Mouse (Mus musculus) MEL (cell line): ENCODE measurements around the gene Nelfb. TPM values are rescaled to one million over a fixed set of nuclear protein-coding genes. Genes with fewer than 3 reads are reported as not detected.

Experiments used
- DNase-seq: peaks from one replicate; pipeline ENCODE4 v3.0.0; 2011; ENCODE audit warnings: low read depth, low spot score
- H3K27ac ChIP-seq: 2 replicates; pipeline ENCODE4 v1.5.1; 2012; ENCODE audit warnings: low read depth, mild to moderate bottlenecking, control low read depth, low read length, moderate library complexity; ENCODE audit not compliant: control insufficient read depth
- H3K27me3 ChIP-seq, 2 experiments: fragments of 150-350 bp in 1 of 2; sonication (generic) in 1 of 2; 2 replicates each; pipeline ENCODE4 v1.6.1; 2012; ENCODE audit warnings: low read length in 2 of 2, mild to moderate bottlenecking in 2 of 2, improper control_type of control experiment in 1 of 2, moderate library complexity in 1 of 2; ENCODE audit not compliant: insufficient read depth in 2 of 2, control insufficient read depth in 1 of 2
- H3K36me3 ChIP-seq, 2 experiments: 2 replicates each; pipeline ENCODE4 v1.6.1; 2012 to 2014; ENCODE audit warnings: low read length in 2 of 2, improper control_type of control experiment in 1 of 2, inconsistent platforms in 1 of 2, mild to moderate bottlenecking in 1 of 2; ENCODE audit not compliant: insufficient read depth in 2 of 2, control insufficient read depth in 1 of 2
- H3K4me1 ChIP-seq, 2 experiments: fragments of 150-350 bp in 1 of 2; sonication (generic) in 1 of 2; 2 replicates each; pipeline ENCODE4 v1.6.1; 2012; ENCODE audit warnings: low read length in 2 of 2, improper control_type of control experiment in 1 of 2, mild to moderate bottlenecking in 1 of 2; ENCODE audit not compliant: insufficient read depth in 2 of 2, control insufficient read depth in 1 of 2
- H3K4me3 ChIP-seq, 2 experiments: fragments of 150-350 bp in 1 of 2; sonication (generic) in 1 of 2; 2 replicates each; pipeline ENCODE4 v1.5.1; 2012; ENCODE audit warnings: low read depth in 2 of 2, low read length in 2 of 2, mild to moderate bottlenecking in 2 of 2, moderate library complexity in 2 of 2, control low read depth in 1 of 2, improper control_type of control experiment in 1 of 2; ENCODE audit not compliant: control insufficient read depth in 1 of 2, insufficient read depth in 1 of 2
- H3K79me2 ChIP-seq: 2 replicates; pipeline ENCODE4 v1.6.1; 2012; ENCODE audit warnings: mild to moderate bottlenecking, low read length, moderate library complexity; ENCODE audit not compliant: control insufficient read depth, poor library complexity, insufficient read depth
- H3K9ac ChIP-seq: 2 replicates; pipeline ENCODE4 v1.6.1; 2012; ENCODE audit warnings: low read depth, mild to moderate bottlenecking, control low read depth, low read length, moderate library complexity; ENCODE audit not compliant: control insufficient read depth, poor library complexity, severe bottlenecking
- H3K9me3 ChIP-seq: fragments of 150-350 bp; sonication (generic); replicated peaks from 2 replicates; pipeline ENCODE4 v1.6.1; 2012; ENCODE audit warnings: mild to moderate bottlenecking, low read length, improper control_type of control experiment, moderate library complexity; ENCODE audit not compliant: insufficient read depth
- BHLHE40 ChIP-seq: IDR thresholded peaks from 2 replicates; pipeline ENCODE4 v1.6.1; 2012; ENCODE audit warnings: low read depth, mild to moderate bottlenecking, inconsistent platforms, low read length, improper control_type of control experiment, borderline replicate concordance
- CHD1 ChIP-seq: IDR thresholded peaks from 2 replicates; pipeline ENCODE4 v1.6.1; 2012; ENCODE audit warnings: low read depth, mild to moderate bottlenecking, inconsistent platforms, low read length, improper control_type of control experiment
- CTCF ChIP-seq, 3 experiments: IDR thresholded peaks in 2 of 3; conservative IDR thresholded peaks in 1 of 3; 2 replicates each; pipeline ENCODE4 v1.5.1; 2011 to 2012; ENCODE audit warnings: low read length in 3 of 3, low read depth in 2 of 3, mild to moderate bottlenecking in 2 of 3, improper control_type of control experiment in 1 of 3, inconsistent platforms in 1 of 3, mixed read lengths in 1 of 3, moderate library complexity in 1 of 3; ENCODE audit not compliant: control insufficient read depth in 1 of 3, insufficient read depth in 1 of 3, poor library complexity in 1 of 3, severe bottlenecking in 1 of 3
- E2F4 ChIP-seq: IDR thresholded peaks from 2 replicates; pipeline ENCODE4 v1.6.1; 2011; ENCODE audit warnings: low read depth, low read length, improper control_type of control experiment, borderline replicate concordance
- ELF1 ChIP-seq: IDR thresholded peaks from 2 replicates; pipeline ENCODE4 v1.6.1; 2014; ENCODE audit warnings: low read depth, mild to moderate bottlenecking, inconsistent platforms, low read length, improper control_type of control experiment, moderate library complexity
- EP300 ChIP-seq, 2 experiments: IDR thresholded peaks; 2 replicates each; pipeline ENCODE4 v1.6.1; 2011; ENCODE audit warnings: improper control_type of control experiment in 2 of 2, low read length in 2 of 2, low read depth in 1 of 2, mild to moderate bottlenecking in 1 of 2
- ETS1 ChIP-seq: IDR thresholded peaks from 2 replicates; pipeline ENCODE4 v1.6.1; 2012; ENCODE audit warnings: low read depth, mild to moderate bottlenecking, inconsistent platforms, low read length, improper control_type of control experiment, moderate library complexity
- GABPA ChIP-seq: IDR thresholded peaks from 2 replicates; pipeline ENCODE4 v1.6.1; 2012; ENCODE audit warnings: low read depth, mild to moderate bottlenecking, inconsistent platforms, low read length, improper control_type of control experiment, moderate library complexity
- GATA1 ChIP-seq: IDR thresholded peaks from 2 replicates; pipeline ENCODE4 v1.6.1; 2011; ENCODE audit warnings: low read depth, low read length, improper control_type of control experiment
- JUND ChIP-seq: IDR thresholded peaks from 2 replicates; pipeline ENCODE4 v1.6.1; 2011; ENCODE audit warnings: low read depth, mild to moderate bottlenecking, improper control_type of control experiment, low read length
- KAT2A ChIP-seq: conservative IDR thresholded peaks from 2 replicates; pipeline ENCODE4 v1.6.1; 2012; ENCODE audit warnings: low read depth, low read length, improper control_type of control experiment, inconsistent platforms
- MAFK ChIP-seq: IDR thresholded peaks from 2 replicates; pipeline ENCODE4 v1.6.1; 2011; ENCODE audit warnings: low read depth, mild to moderate bottlenecking, low read length, improper control_type of control experiment, borderline replicate concordance
- MAX ChIP-seq: IDR thresholded peaks from 2 replicates; pipeline ENCODE4 v1.6.1; 2011; ENCODE audit warnings: low read length, improper control_type of control experiment
- MAZ ChIP-seq: IDR thresholded peaks from 2 replicates; pipeline ENCODE4 v1.6.1; 2012; ENCODE audit warnings: low read depth, mild to moderate bottlenecking, inconsistent platforms, low read length, improper control_type of control experiment
- MEF2A ChIP-seq: IDR thresholded peaks from 2 replicates; pipeline ENCODE4 v1.6.1; 2014; ENCODE audit warnings: low read depth, mild to moderate bottlenecking, inconsistent platforms, low read length, improper control_type of control experiment; ENCODE audit not compliant: poor library complexity, insufficient replicate concordance, severe bottlenecking; ENCODE audit errors: extremely low read depth
- MYB ChIP-seq: IDR thresholded peaks from 2 replicates; pipeline ENCODE4 v1.6.1; 2011; ENCODE audit warnings: mild to moderate bottlenecking, low read depth, low read length, improper control_type of control experiment
- MYC ChIP-seq: IDR thresholded peaks from 2 replicates; pipeline ENCODE4 v1.6.1; 2011; ENCODE audit warnings: low read depth, mild to moderate bottlenecking, low read length, improper control_type of control experiment, moderate library complexity
- NELFE ChIP-seq: IDR thresholded peaks from 2 replicates; pipeline ENCODE4 v1.6.1; 2011; ENCODE audit warnings: low read depth, low read length, improper control_type of control experiment
- NRF1 ChIP-seq: IDR thresholded peaks from 2 replicates; pipeline ENCODE4 v1.6.1; 2014; ENCODE audit warnings: low read depth, mild to moderate bottlenecking, inconsistent platforms, low read length, improper control_type of control experiment, moderate library complexity; ENCODE audit not compliant: poor library complexity, insufficient read depth, severe bottlenecking
- POLR2A ChIP-seq, 2 experiments: IDR thresholded peaks; 2 replicates each; pipeline ENCODE4 v1.6.1; 2011 to 2012; ENCODE audit warnings: low read length in 2 of 2, mild to moderate bottlenecking in 2 of 2, control low read depth in 1 of 2, improper control_type of control experiment in 1 of 2, low read depth in 1 of 2, moderate library complexity in 1 of 2; ENCODE audit not compliant: control insufficient read depth in 1 of 2, insufficient read depth in 1 of 2, poor library complexity in 1 of 2
- POLR2AphosphoS2 ChIP-seq: IDR thresholded peaks from 2 replicates; pipeline ENCODE4 v1.6.1; 2011; ENCODE audit warnings: low read length, improper control_type of control experiment
- POLR2AphosphoS5 ChIP-seq: IDR thresholded peaks from 2 replicates; pipeline ENCODE4 v1.6.1; 2012; ENCODE audit warnings: low read depth, borderline replicate concordance, mild to moderate bottlenecking, inconsistent platforms, low read length, moderate library complexity, mixed read lengths
- RAD21 ChIP-seq: IDR thresholded peaks from 2 replicates; pipeline ENCODE4 v1.6.1; 2011; ENCODE audit warnings: mild to moderate bottlenecking, low read depth, low read length, improper control_type of control experiment
- SIN3A ChIP-seq: IDR thresholded peaks from 2 replicates; pipeline ENCODE4 v1.6.1; 2012; ENCODE audit warnings: low read length, improper control_type of control experiment, inconsistent platforms
- SMC3 ChIP-seq: IDR thresholded peaks from 2 replicates; pipeline ENCODE4 v1.6.1; 2011; ENCODE audit warnings: low read depth, low read length, improper control_type of control experiment
- TAL1 ChIP-seq: IDR thresholded peaks from 2 replicates; pipeline ENCODE4 v1.6.1; 2012; ENCODE audit warnings: mild to moderate bottlenecking, inconsistent platforms, low read length, moderate library complexity, mixed read lengths
- TBP ChIP-seq: IDR thresholded peaks from 2 replicates; pipeline ENCODE4 v1.8.0; 2011; ENCODE audit warnings: low read depth, low read length, improper control_type of control experiment
- TCF12 ChIP-seq: IDR thresholded peaks from 2 replicates; pipeline ENCODE4 v1.6.1; 2014; ENCODE audit warnings: low read depth, mild to moderate bottlenecking, inconsistent platforms, low read length, improper control_type of control experiment, moderate library complexity
- UBTF ChIP-seq: IDR thresholded peaks from 2 replicates; pipeline ENCODE4 v1.6.1; 2012; ENCODE audit warnings: low read depth, mild to moderate bottlenecking, inconsistent platforms, low read length, improper control_type of control experiment, moderate library complexity, borderline replicate concordance; ENCODE audit not compliant: insufficient read depth
- USF1 ChIP-seq: IDR thresholded peaks from 2 replicates; pipeline ENCODE4 v1.6.1; 2014; ENCODE audit warnings: low read depth, mild to moderate bottlenecking, inconsistent platforms, low read length, improper control_type of control experiment, moderate library complexity
- USF2 ChIP-seq, 2 experiments: IDR thresholded peaks; 2 replicates each; pipeline ENCODE4 v1.6.1; 2011 to 2012; ENCODE audit warnings: improper control_type of control experiment in 2 of 2, low read length in 2 of 2, borderline replicate concordance in 1 of 2, inconsistent platforms in 1 of 2, low read depth in 1 of 2, mild to moderate bottlenecking in 1 of 2; ENCODE audit not compliant: insufficient read depth in 1 of 2
- ZC3H11A ChIP-seq: IDR thresholded peaks from 2 replicates; pipeline ENCODE4 v1.6.1; 2012; ENCODE audit warnings: low read depth, mild to moderate bottlenecking, inconsistent platforms, low read length, improper control_type of control experiment
- ZMIZ1 ChIP-seq: IDR thresholded peaks from 2 replicates; pipeline ENCODE4 v1.6.1; 2012; ENCODE audit warnings: low read depth, mild to moderate bottlenecking, inconsistent platforms, low read length, improper control_type of control experiment, moderate library complexity
- ZNF384 ChIP-seq: IDR thresholded peaks from 2 replicates; pipeline ENCODE4 v1.6.1; 2012; ENCODE audit warnings: low read depth, mild to moderate bottlenecking, inconsistent platforms, low read length, improper control_type of control experiment
- polyA plus RNA-seq, 2 experiments: library from polyadenylated mRNA; stranded (reverse) in 1 of 2; unstranded in 1 of 2; fragments of >175 nt in 1 of 2; fragments of >200 nt in 1 of 2; gene quantifications; 2 replicates each; pipeline versions ENCODE4 v1.2.1 to v1.2.4; 2012; ENCODE audit warnings: low replicate concordance in 2 of 2, low read depth in 1 of 2; ENCODE audit not compliant: insufficient read length in 2 of 2, insufficient read depth in 1 of 2, missing spikeins in 1 of 2
- total RNA-seq: library from RNA; depleted of rRNA; stranded (reverse); fragments of 300-350 nt; gene quantifications from 2 replicates; pipeline ENCODE4 v1.2.3, GENCODE M21; 2012

Nelfb gene
- total and polyA plus RNA-seq, 3 experiments = 62.9 to 83.5 TPM; not detected in 1

DNA sequence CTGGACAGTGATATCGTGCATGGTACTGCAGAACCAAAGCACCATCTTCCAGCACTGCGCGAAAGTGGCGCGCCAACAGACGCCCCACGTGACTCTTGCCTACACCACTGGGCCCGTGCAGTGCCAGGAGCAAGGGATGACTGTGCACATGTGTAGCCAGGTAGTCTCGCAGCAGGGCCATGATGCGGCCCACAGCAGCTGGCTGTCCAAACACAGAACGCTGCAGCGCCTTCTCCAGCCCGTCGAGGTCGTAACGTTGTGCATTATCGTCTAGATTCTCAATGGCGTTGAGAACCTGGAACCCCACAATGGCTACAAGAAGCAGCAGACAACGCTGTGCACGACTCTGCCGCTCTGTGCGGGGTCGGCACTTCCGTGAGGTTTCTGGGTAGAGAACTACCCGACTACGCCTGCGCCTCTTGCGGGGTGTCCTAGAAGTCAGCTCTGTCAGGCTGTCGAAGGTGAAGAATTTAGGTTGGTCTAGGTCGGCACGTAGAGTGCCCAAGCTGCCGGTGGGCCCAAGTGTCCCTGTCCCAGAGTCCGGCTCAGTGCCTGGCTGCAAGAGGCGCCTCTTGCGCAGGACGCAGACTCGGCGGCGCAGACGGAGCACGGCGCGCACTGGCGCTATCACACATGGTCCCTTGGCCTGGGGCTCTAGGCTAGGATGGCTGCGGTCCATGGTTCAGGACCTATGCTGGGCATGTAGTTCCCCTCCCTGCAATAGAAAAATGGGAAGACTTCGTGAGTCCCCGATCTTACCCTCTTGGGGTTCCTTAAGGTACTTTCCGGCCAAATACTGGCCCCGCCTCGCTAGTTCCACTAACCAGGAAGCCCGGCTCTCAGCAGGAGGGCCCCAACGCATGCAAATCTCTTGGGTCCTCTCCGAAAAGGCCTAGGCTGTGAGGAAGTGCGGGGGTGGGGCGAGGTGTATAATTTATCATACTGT lies 15.8 kb downstream of the Nelfb start:
- H3K27me3 ChIP-seq = no peaks in the 10 kb centered on the region
- H3K36me3 ChIP-seq = peaks cover 0 to 17% of the 10 kb centered on the region in 2 experiments; a peak in 2 of 4 replicates
- peaks cover 21% of the 10 kb centered on the region for H3K79me2 ChIP-seq
- peak; percentile 97 for DNase-seq
- H3K4me1 ChIP-seq = peaks cover 6 to 32% of the 10 kb centered on the region in 2 experiments
- peak overlapping the region; percentile 87 for H3K9ac ChIP-seq
- H3K27ac ChIP-seq = peak overlapping the region; percentile 96
- H3K4me3 ChIP-seq = peak overlapping the region; percentile 57 to 72
- no peaks in the 10 kb centered on the region for H3K9me3 ChIP-seq
- TF ChIP-seq E2F4 (peak; percentile 58; the same call in 1 of the 2 replicates), MAZ (no peak), ELF1 (peak; percentile 94), USF2 (IDR thresholded peaks at IDR 0.05; ENCODE audit: borderline replicate concordance in 1 of 2, insufficient read depth in 1 of 2, low read depth in 1 of 2, low read length in 2 of 2) (peak in 1 of 2 experiments; percentile 67; a peak in 3 of 4 replicates), KAT2A (no peak; the same call in 1 of the 2 replicates), RAD21 (no peak), POLR2A (IDR thresholded peaks at IDR 0.05; ENCODE audit: control insufficient read depth in 1 of 2, insufficient read depth in 1 of 2, low read depth in 1 of 2, low read length in 2 of 2, poor library complexity in 1 of 2) (peak; percentile 45 to 76), MEF2A (no peak), POLR2AphosphoS5 (no peak), ETS1 (peak; percentile 64), MAFK (no peak), NELFE (peak; percentile 75), CTCF (IDR thresholded peaks at IDR 0.05 in 2 of 3, conservative IDR thresholded peaks at IDR 0.05 in 1 of 3; ENCODE audit: control insufficient read depth in 1 of 3, insufficient read depth in 1 of 3, low read depth in 2 of 3, low read length in 3 of 3, poor library complexity in 1 of 3, severe bottlenecking in 1 of 3) (no peak), SMC3 (no peak), JUND (no peak), NRF1 (peak; percentile 63; the same call in 1 of the 2 replicates), TAL1 (no peak), MYC (peak; percentile 76), BHLHE40 (peak; percentile 50; the same call in 1 of the 2 replicates), ZMIZ1 (peak; percentile 85), SIN3A (peak; percentile 53), CHD1 (no peak), USF1 (peak; percentile 95), GABPA (no peak), TBP (peak; percentile 68), TCF12 (0 out of 2 replicates have a peak, but pooled peaks have one; percentile 47), POLR2AphosphoS2 (peak; percentile 59; the same call in 1 of the 2 replicates), MYB (no peak), ZNF384 (no peak), UBTF (0 out of 2 replicates have a peak, but pooled peaks have one; percentile 62), GATA1 (no peak), EP300 (IDR thresholded peaks at IDR 0.05; ENCODE audit: low read depth in 1 of 2, low read length in 2 of 2) (peak in 1 of 2 experiments; percentile 33; a peak in 1 of 4 replicates), MAX (peak; percentile 91), ZC3H11A (no peak)
